Mouse (Mus musculus) left cerebral cortex, postnatal 4 days (tissue): ENCODE data around the gene Rd3l. TPM values are rescaled to one million over a fixed set of nuclear protein-coding genes. Genes with fewer than 3 reads are reported as not detected.

Experiments
- total RNA-seq, 2 experiments: library from RNA; stranded (reverse); gene quantifications; 2 replicates each; pipeline ENCODE4 v1.2.3; 2021

Gene Rd3l
- total RNA-seq, 2 experiments from 2014 or later: not detected

Other genes starting within 250 kb of the Rd3l start
- gene Klc1, start 222.5 kb downstream of the Rd3l start, total RNA-seq: 100 to 1,000 TPM; 716 to 729 TPM
- gene Xrcc3, start 167.4 kb downstream of the Rd3l start, total RNA-seq: 1 to 10 TPM; 1.5 to 2.2 TPM
- gene Zfyve21, start 167.1 kb downstream of the Rd3l start, total RNA-seq: 10 to 100 TPM; 11.6 to 12.6 TPM
- 10 to 100 TPM; 58.1 to 60.3 TPM for gene Ppp1r13b, start 73.2 kb downstream of the Rd3l start, total RNA-seq
- gene Atp5mpl, start 14.3 kb downstream of the Rd3l start, total RNA-seq: 100 to 1,000 TPM; 363 to 384 TPM
- under 1 TPM; 0.34 to 0.56 TPM for gene Tdrd9, start 9.8 kb downstream of the Rd3l start, total RNA-seq
- 1 to 10 TPM; 1.2 to 1.4 TPM for gene Aspg, start 125.4 kb upstream of the Rd3l start, total RNA-seq
- 10 to 100 TPM; 23.0 to 24.6 TPM for gene Kif26a, start 164.9 kb upstream of the Rd3l start, total RNA-seq